Mouse (Mus musculus): ENCODE results near the gene Rnf17. TPM values are rescaled to one million over a fixed set of nuclear protein-coding genes. Genes with fewer than 3 reads are reported as not detected.

The Rnf17 gene
- 0.54 to 1.1 TPM (median 0.96 TPM) in 4 replicates for total RNA-seq (2023; ENCODE audit: inconsistent age)

GRCm38 (mm10) chr14:56402311-56403071, at the start of gene Rnf17:
Gene Rnf17 (plus strand): TSS chr14:56402581.

GRCm38 (mm10) chr14:56364711-56365237, 37.6 kb upstream of the Rnf17 start, which contains the start of gene Atp12a:
Gene Atp12a (plus strand): TSS chr14:56365068.

Other genes with a start within 250 kb of the Rnf17 start
- gene Gzmg, start 243.0 kb upstream of the Rnf17 start, total RNA-seq (2023; ENCODE audit: inconsistent age), result not detected in 4 replicates
- not detected in 4 replicates for gene Gzmn, start 228.0 kb upstream of the Rnf17 start, total RNA-seq (2023; ENCODE audit: inconsistent age)
- not detected in 4 replicates for gene Gzmf, start 191.2 kb upstream of the Rnf17 start, total RNA-seq (2023; ENCODE audit: inconsistent age)
- gene Gzmc, start 167.9 kb upstream of the Rnf17 start, total RNA-seq (2023; ENCODE audit: inconsistent age), result not detected in 4 replicates
- gene Gzmb, start 140.3 kb upstream of the Rnf17 start, total RNA-seq (2023; ENCODE audit: inconsistent age), result 0.83 to 0.96 TPM (median 0.84 TPM) in 3 of 4 replicates, not detected in the other
- not detected in 4 replicates for gene Atp12a, start 37.5 kb upstream of the Rnf17 start, total RNA-seq (2023; ENCODE audit: inconsistent age)
- 12.7 to 18.5 TPM (median 14.7 TPM) in 4 replicates for gene Cenpj, start 172.8 kb downstream of the Rnf17 start, total RNA-seq (2023; ENCODE audit: inconsistent age)
- 70.3 to 80.9 TPM (median 76.7 TPM) in 4 replicates for gene Parp4, start 173.0 kb downstream of the Rnf17 start, total RNA-seq (2023; ENCODE audit: inconsistent age)